Comparison of ENCODE assay signal across 28 mouse cellular contexts in genomic region chr12:119318799-119319198, GRCm38 (mm10). TPM values are rescaled to one million over a fixed set of nuclear protein-coding genes. Genes with fewer than 3 reads are reported as not detected.
DNase-seq lines count a peak whose midpoint lies in the region; ATAC-seq and TF ChIP-seq lines count a peak whose summit lies in the region.
"Had no signal": no experiment of that assay in that cellular context is flagged by ENCODE, and none has a peak within 500 bp of the region (broad histone marks: within the 10 kb centered on the region; RNA-seq: fewer than 3 reads in every experiment).

No protein-coding gene starts in this region.

- H3K4me2 ChIP-seq in lung, embryonic 14.5 days, result no peak overlapping the region
- H3K4me2 ChIP-seq in intestine, embryonic 15.5 days (replicated peaks), result no peak overlapping the region
- H3K4me2 ChIP-seq: embryonic facial prominence, embryonic 13.5 days; forebrain, embryonic 15.5 days; hindbrain, embryonic 15.5 days; liver, embryonic 12.5 days; neural tube, embryonic 13.5 days had no signal

- no peak overlapping the region for H3K9ac ChIP-seq in lung, embryonic 14.5 days
- H3K9ac ChIP-seq in intestine, embryonic 15.5 days, result no peak overlapping the region
- H3K9ac ChIP-seq: embryonic facial prominence, embryonic 13.5 days; forebrain, embryonic 15.5 days; hindbrain, embryonic 15.5 days; liver, embryonic 12.5 days; neural tube, embryonic 13.5 days had no signal

- no peak for TF ChIP-seq POLR2A in embryonic fibroblast, embryonic 13.5 days (IDR thresholded peaks at IDR 0.05; ENCODE audit: low read depth, low read length)

- H3K27ac ChIP-seq in lung, embryonic 14.5 days (ENCODE audit: low read depth), result no peak overlapping the region
- H3K27ac ChIP-seq in embryonic fibroblast, embryonic 13.5 days (ENCODE audit: insufficient read depth, low read length), result peak overlapping the region; percentile 78
- H3K27ac ChIP-seq in intestine, embryonic 15.5 days, result no peak overlapping the region
- H3K27ac ChIP-seq: embryonic facial prominence, embryonic 13.5 days; forebrain, embryonic 15.5 days; hindbrain, embryonic 15.5 days; liver, embryonic 12.5 days; midbrain, embryonic 10.5 days; neural tube, embryonic 13.5 days had no signal

- H3K4me1 ChIP-seq in lung, embryonic 14.5 days (ENCODE audit: insufficient read depth), result peaks cover 2% of the 10 kb centered on the region; the same call in 1 of the 2 replicates
- H3K4me1 ChIP-seq in embryonic fibroblast, embryonic 13.5 days (ENCODE audit: control insufficient read depth, insufficient read depth, low read length), result no peaks in the 10 kb centered on the region
- H3K4me1 ChIP-seq in intestine, embryonic 15.5 days (replicated peaks), result no peaks in the 10 kb centered on the region
- H3K4me1 ChIP-seq: embryonic facial prominence, embryonic 13.5 days; forebrain, embryonic 15.5 days; hindbrain, embryonic 15.5 days; liver, embryonic 12.5 days; midbrain, embryonic 10.5 days; neural tube, embryonic 13.5 days had no signal

- WGBS in lung, embryonic 14.5 days, result 25% methylated on average over 1 of the region's 1 CpGs
- WGBS in intestine, embryonic 15.5 days, result 60% methylated on average over 1 of the region's 1 CpGs

- H3K79me2 ChIP-seq in C2C12 (ENCODE audit: control insufficient read depth, insufficient read depth), result no peaks in the 10 kb centered on the region

- TF ChIP-seq CTCF in lung, embryonic 14.5 days (IDR thresholded peaks at IDR 0.05; ENCODE audit: low read depth), result no peak
- no peak for TF ChIP-seq CTCF in C2C12 (IDR thresholded peaks at IDR 0.05; ENCODE audit: control insufficient read depth, insufficient read depth, insufficient read length)
- TF ChIP-seq CTCF in embryonic fibroblast, embryonic 13.5 days (IDR thresholded peaks at IDR 0.05; ENCODE audit: borderline replicate concordance, insufficient read depth, low read length), result no peak

- DNase-seq in embryo, embryonic 10.5 days (ENCODE audit: low spot score), result peak; percentile 14
- DNase-seq in embryo, embryonic 10 days (ENCODE audit: low spot score), result no peak
- peak; percentile 58 for DNase-seq in lung, embryonic 14.5 days
- no peak for DNase-seq in lung, adult 18-20 months
- DNase-seq in kidney, postnatal 4 days, result no peak
- DNase-seq: adrenal gland, adult 8-10 months; cerebellum, adult 18-20 months; cerebellum, postnatal 14 days; gastrocnemius, postnatal 14 days; heart, adult 18-20 months; heart, postnatal 4 days; kidney, adult 8-10 months; kidney, postnatal 10 days; lung, adult 2 months; spleen, adult 18-20 months; thymus, postnatal 36 days had no signal

- H3K79me3 ChIP-seq in C2C12 (ENCODE audit: low read depth), result no peaks in the 10 kb centered on the region

- H3K9me3 ChIP-seq in lung, embryonic 14.5 days (ENCODE audit: low read depth, low read length), result no peaks in the 10 kb centered on the region
- no peaks in the 10 kb centered on the region for H3K9me3 ChIP-seq in intestine, embryonic 15.5 days
- H3K9me3 ChIP-seq: embryonic facial prominence, embryonic 13.5 days; forebrain, embryonic 15.5 days; hindbrain, embryonic 15.5 days; liver, embryonic 12.5 days; midbrain, embryonic 10.5 days; neural tube, embryonic 13.5 days had no signal

- ATAC-seq in lung, embryonic 14.5 days (ENCODE audit: insufficient read depth), result peak; percentile 91
- no peak for ATAC-seq in intestine, embryonic 15.5 days
- ATAC-seq: forebrain, embryonic 15.5 days; liver, embryonic 12.5 days; midbrain, embryonic 16.5 days had no signal

- no peaks in the 10 kb centered on the region for H3K27me3 ChIP-seq in lung, embryonic 14.5 days (ENCODE audit: insufficient read depth, low read length)
- no peaks in the 10 kb centered on the region for H3K27me3 ChIP-seq in C2C12 (ENCODE audit: control insufficient read depth, insufficient read depth, insufficient read length)
- H3K27me3 ChIP-seq in intestine, embryonic 15.5 days (replicated peaks), result no peaks in the 10 kb centered on the region
- H3K27me3 ChIP-seq: embryonic facial prominence, embryonic 13.5 days; forebrain, embryonic 15.5 days; hindbrain, embryonic 15.5 days; liver, embryonic 12.5 days; neural tube, embryonic 13.5 days had no signal

- no peaks in the 10 kb centered on the region for H3K36me3 ChIP-seq in lung, embryonic 14.5 days (ENCODE audit: insufficient read depth)
- no peaks in the 10 kb centered on the region for H3K36me3 ChIP-seq in C2C12 (ENCODE audit: control insufficient read depth, insufficient read depth)
- no peaks in the 10 kb centered on the region for H3K36me3 ChIP-seq in intestine, embryonic 15.5 days
- H3K36me3 ChIP-seq: embryonic facial prominence, embryonic 13.5 days; forebrain, embryonic 15.5 days; hindbrain, embryonic 15.5 days; liver, embryonic 12.5 days; midbrain, embryonic 10.5 days; neural tube, embryonic 13.5 days had no signal

- no peak overlapping the region for H3ac ChIP-seq in C2C12 (ENCODE audit: control insufficient read depth, insufficient read length, low read depth)

- no peak overlapping the region for H3K4me3 ChIP-seq in lung, embryonic 14.5 days (ENCODE audit: low read depth, low read length)
- no peak overlapping the region for H3K4me3 ChIP-seq in C2C12 (ENCODE audit: insufficient read depth, poor library complexity, severe bottlenecking)
- H3K4me3 ChIP-seq in embryonic fibroblast, embryonic 13.5 days (ENCODE audit: insufficient read depth, low read length), result no peak overlapping the region
- H3K4me3 ChIP-seq in intestine, embryonic 15.5 days (replicated peaks), result no peak overlapping the region
- H3K4me3 ChIP-seq: embryonic facial prominence, embryonic 13.5 days; forebrain, embryonic 15.5 days; hindbrain, embryonic 15.5 days; liver, embryonic 12.5 days; midbrain, embryonic 10.5 days; myocyte; neural tube, embryonic 13.5 days had no signal

TF ChIP-seq in C2C12, 6 proteins besides CTCF, POLR2A, EP300 and RAD21:
- TF ChIP-seq MAX (IDR thresholded peaks at IDR 0.05), result no peak
- peak; percentile 49 for TF ChIP-seq FOSL1 (IDR thresholded peaks at IDR 0.05; ENCODE audit: insufficient read depth, low read length, poor library complexity, severe bottlenecking)
- TF ChIP-seq CEBPB (IDR thresholded peaks at IDR 0.05; ENCODE audit: low read depth), result peak; percentile 20

RNA-seq across cellular contexts. Expression of gene Macc1, which starts 4.7 kb away (rescaled TPM):
- 0.71 and 0.74 TPM in 2 replicates for polyA plus RNA-seq in lung, embryonic 14.5 days (2014; fragmentation: Nextera tagmentation; extraction: Ambion mirVana)
- 0.39 TPM for polyA plus RNA-seq in C2C12 (2012; fragmentation: generic; extraction: Trizol)
- polyA plus RNA-seq in embryonic fibroblast, embryonic 13.5 days (2011; ENCODE audit: insufficient read length, low read depth, missing spikeins), result 2.1 and 3.2 TPM in 2 replicates
- 2.1 and 2.7 TPM in 2 replicates for polyA plus RNA-seq in intestine, embryonic 15.5 days (2015; fragmentation: Nextera tagmentation; extraction: Ambion mirVana)
- polyA plus RNA-seq: forebrain, embryonic 15.5 days; heart, embryonic 14.5 days; hindbrain, embryonic 15.5 days; neural tube, embryonic 13.5 days had no signal

Comparison
In these comparisons a context has a peak if more than half of its experiments do, and no peak if none do; other contexts are left out.
1. DNase-seq: peak in embryo, embryonic 10.5 days (single experiment) and lung, embryonic 14.5 days (single experiment); none in embryo, embryonic 10 days (single experiment), lung, adult 18-20 months (0 of 2) and kidney, postnatal 4 days (0 of 2).